Mouse (Mus musculus) liver, adult 2 months (tissue): ENCODE measurements around the gene Kcnh2.

Experiments
- CTCF ChIP-seq: fragments of 200-500 bp; IDR thresholded peaks from 2 replicates; pipeline ENCODE4 v1.5.1; 2011; ENCODE audit warnings: low read depth, low read length, control low read depth
- POLR2A ChIP-seq: fragments of 200-500 bp; IDR thresholded peaks from 2 replicates; pipeline ENCODE4 v1.6.1; 2011; ENCODE audit warnings: low read length, control low read depth; ENCODE audit not compliant: insufficient read depth; ENCODE audit errors: extremely low read depth

GRCm38 (mm10) chr5:24365528-24365927 is 14.1 kb upstream of the Kcnh2 start:
- TF ChIP-seq CTCF: no peak
- no peak for TF ChIP-seq POLR2A
